Mouse (Mus musculus): ENCODE results near the gene Zc3h13. TPM values are rescaled to one million over a fixed set of nuclear protein-coding genes. Genes with fewer than 3 reads are reported as not detected.

The Zc3h13 gene
- polyA plus RNA-seq (2012; rRNA removed) = 6.6 and 11.9 TPM in 2 replicates

GRCm38 (mm10) chr14:75284193-75284915 is at the start of gene Zc3h13:
Gene Zc3h13 (plus strand): TSS chr14:75284373.
- TF ChIP-seq POLR2A (IDR thresholded peaks at IDR 0.05; ENCODE audit: low read depth, low read length) = peak; percentile 68
- TF ChIP-seq CTCF (IDR thresholded peaks at IDR 0.05; ENCODE audit: extremely low read depth, insufficient read length, insufficient replicate concordance, low read depth, low read length) = no peak
- H3K36me3 ChIP-seq (ENCODE audit: control insufficient read depth, insufficient read depth, low read length) = no peaks in the 10 kb centered on the region
- under 1% methylated on average over 61 of the region's 61 CpGs for WGBS
- no peaks in the 10 kb centered on the region for H3K27me3 ChIP-seq (ENCODE audit: control insufficient read depth, insufficient read depth, low read length)
- H3K4me1 ChIP-seq (ENCODE audit: control insufficient read depth, insufficient read depth, insufficient read length, low read length) = peaks cover 2% of the 10 kb centered on the region; the same call in 1 of the 2 replicates
- H3K4me3 ChIP-seq (ENCODE audit: low read depth, low read length) = peak within 1 kb of the TSS; percentile 93
- H3K27ac ChIP-seq (ENCODE audit: insufficient read depth, low read depth, low read length) = peak within 1 kb of the TSS; percentile 24; the same call in 1 of the 2 replicates

GRCm38 (mm10) chr14:75235552-75235951 is 48.6 kb upstream of the Zc3h13 start:
- no peak for TF ChIP-seq CTCF (IDR thresholded peaks at IDR 0.05; ENCODE audit: extremely low read depth, insufficient read length, insufficient replicate concordance, low read depth, low read length)
- no peak for TF ChIP-seq POLR2A (IDR thresholded peaks at IDR 0.05; ENCODE audit: low read depth, low read length)
- H3K27me3 ChIP-seq (ENCODE audit: control insufficient read depth, insufficient read depth, low read length) = no peaks in the 10 kb centered on the region
- 91% methylated on average over 8 of the region's 8 CpGs for WGBS
- no peak overlapping the region for H3K27ac ChIP-seq (ENCODE audit: insufficient read depth, low read depth, low read length)
- H3K36me3 ChIP-seq (ENCODE audit: control insufficient read depth, insufficient read depth, low read length) = no peaks in the 10 kb centered on the region
- H3K4me3 ChIP-seq (ENCODE audit: low read depth, low read length) = no peak overlapping the region
- H3K4me1 ChIP-seq (ENCODE audit: control insufficient read depth, insufficient read depth, insufficient read length, low read length) = no peaks in the 10 kb centered on the region

- no peaks in the 10 kb centered on the region for H3K4me1 ChIP-seq (ENCODE audit: control insufficient read depth, insufficient read depth, insufficient read length, low read length)
- H3K27me3 ChIP-seq (ENCODE audit: control insufficient read depth, insufficient read depth, low read length) = no peaks in the 10 kb centered on the region
- no peaks in the 10 kb centered on the region for H3K36me3 ChIP-seq (ENCODE audit: control insufficient read depth, insufficient read depth, low read length)
- H3K27ac ChIP-seq (ENCODE audit: insufficient read depth, low read depth, low read length) = no peak overlapping the region
- no peak overlapping the region for H3K4me3 ChIP-seq (ENCODE audit: low read depth, low read length)
- TF ChIP-seq CTCF (IDR thresholded peaks at IDR 0.05; ENCODE audit: extremely low read depth, insufficient read length, insufficient replicate concordance, low read depth, low read length) (no peak), POLR2A (IDR thresholded peaks at IDR 0.05; ENCODE audit: low read depth, low read length) (no peak)
- WGBS = 68% methylated on average over 9 of the region's 9 CpGs
Measured at GRCm38 (mm10) chr14:75235955-75236635, 48.1 kb upstream of the Zc3h13 start.

- 88% methylated on average over 4 of the region's 4 CpGs for WGBS
- H3K4me1 ChIP-seq (ENCODE audit: control insufficient read depth, insufficient read depth, insufficient read length, low read length) = no peaks in the 10 kb centered on the region
Measured at GRCm38 (mm10) chr14:75236636-75237003, 47.6 kb upstream of the Zc3h13 start.

GRCm38 (mm10) chr14:75237096-75237495 is 47.1 kb upstream of the Zc3h13 start:
- H3K4me3 ChIP-seq (ENCODE audit: low read depth, low read length) = no peak overlapping the region
- no peaks in the 10 kb centered on the region for H3K36me3 ChIP-seq (ENCODE audit: control insufficient read depth, insufficient read depth, low read length)
- TF ChIP-seq CTCF (IDR thresholded peaks at IDR 0.05; ENCODE audit: extremely low read depth, insufficient read length, insufficient replicate concordance, low read depth, low read length) (no peak), POLR2A (IDR thresholded peaks at IDR 0.05; ENCODE audit: low read depth, low read length) (no peak)
- no peak overlapping the region for H3K27ac ChIP-seq (ENCODE audit: insufficient read depth, low read depth, low read length)
- 74% methylated on average over 8 of the region's 8 CpGs for WGBS
- H3K4me1 ChIP-seq (ENCODE audit: control insufficient read depth, insufficient read depth, insufficient read length, low read length) = no peaks in the 10 kb centered on the region
- no peaks in the 10 kb centered on the region for H3K27me3 ChIP-seq (ENCODE audit: control insufficient read depth, insufficient read depth, low read length)

More at GRCm38 (mm10) chr14:75236636-75237003, 47.6 kb upstream of the Zc3h13 start:
- Histone ChIP-seq H3K27me3 (ENCODE audit: control insufficient read depth, insufficient read depth, low read length) (no peaks in the 10 kb centered on the region), H3K4me3 (ENCODE audit: low read depth, low read length) (no peak overlapping the region), H3K27ac (ENCODE audit: insufficient read depth, low read depth, low read length) (no peak overlapping the region), H3K36me3 (ENCODE audit: control insufficient read depth, insufficient read depth, low read length) (no peaks in the 10 kb centered on the region)
- TF ChIP-seq POLR2A (IDR thresholded peaks at IDR 0.05; ENCODE audit: low read depth, low read length) = no peak

- Histone ChIP-seq H3K4me1 (ENCODE audit: control insufficient read depth, insufficient read depth, insufficient read length, low read length) (no peaks in the 10 kb centered on the region), H3K27me3 (ENCODE audit: control insufficient read depth, insufficient read depth, low read length) (no peaks in the 10 kb centered on the region), H3K27ac (ENCODE audit: insufficient read depth, low read depth, low read length) (no peak overlapping the region), H3K4me3 (ENCODE audit: low read depth, low read length) (no peak overlapping the region), H3K36me3 (ENCODE audit: control insufficient read depth, insufficient read depth, low read length) (no peaks in the 10 kb centered on the region)
- 65% methylated on average over 6 of the region's 6 CpGs for WGBS
- TF ChIP-seq CTCF (IDR thresholded peaks at IDR 0.05; ENCODE audit: extremely low read depth, insufficient read length, insufficient replicate concordance, low read depth, low read length) (no peak), POLR2A (IDR thresholded peaks at IDR 0.05; ENCODE audit: low read depth, low read length) (no peak)
Measured at GRCm38 (mm10) chr14:75238054-75238692, 46.0 kb upstream of the Zc3h13 start.

GRCm38 (mm10) chr14:75242087-75242486 is 42.1 kb upstream of the Zc3h13 start, which contains the start of gene Cpb2:
Gene Cpb2 (plus strand): TSS chr14:75242287.
- WGBS = 48% methylated on average over 5 of the region's 5 CpGs
- H3K27me3 ChIP-seq (ENCODE audit: control insufficient read depth, insufficient read depth, low read length) = no peaks in the 10 kb centered on the region
- H3K27ac ChIP-seq (ENCODE audit: insufficient read depth, low read depth, low read length) = no peak within 1 kb of the TSS
- no peaks in the 10 kb centered on the region for H3K36me3 ChIP-seq (ENCODE audit: control insufficient read depth, insufficient read depth, low read length)
- TF ChIP-seq POLR2A (IDR thresholded peaks at IDR 0.05; ENCODE audit: low read depth, low read length) (no peak), CTCF (IDR thresholded peaks at IDR 0.05; ENCODE audit: extremely low read depth, insufficient read length, insufficient replicate concordance, low read depth, low read length) (no peak)
- no peaks in the 10 kb centered on the region for H3K4me1 ChIP-seq (ENCODE audit: control insufficient read depth, insufficient read depth, insufficient read length, low read length)
- no peak within 1 kb of the TSS for H3K4me3 ChIP-seq (ENCODE audit: low read depth, low read length)

Measured in small intestine, adult 2 months (tissue).